Mouse (Mus musculus) olfactory bulb, adult 2 months (tissue): ENCODE measurements around the gene Olfr201.
"Not testable (repeated sequence)": the region's sequence is repeated elsewhere in the genome, so short reads cannot be mapped to it uniquely, and the experiment has no call there.

Source experiments
- CTCF ChIP-seq: fragments of 200-500 bp; IDR thresholded peaks from 2 replicates; pipeline ENCODE4 v1.5.1; 2012; ENCODE audit warnings: low read depth, mild to moderate bottlenecking, low read length, moderate library complexity; ENCODE audit not compliant: insufficient read depth
- POLR2A ChIP-seq: fragments of 200-500 bp; IDR thresholded peaks from 2 replicates; pipeline ENCODE4 v1.6.1; 2012; ENCODE audit warnings: mild to moderate bottlenecking, low read depth, low read length, moderate library complexity; ENCODE audit not compliant: insufficient read depth

DNA sequence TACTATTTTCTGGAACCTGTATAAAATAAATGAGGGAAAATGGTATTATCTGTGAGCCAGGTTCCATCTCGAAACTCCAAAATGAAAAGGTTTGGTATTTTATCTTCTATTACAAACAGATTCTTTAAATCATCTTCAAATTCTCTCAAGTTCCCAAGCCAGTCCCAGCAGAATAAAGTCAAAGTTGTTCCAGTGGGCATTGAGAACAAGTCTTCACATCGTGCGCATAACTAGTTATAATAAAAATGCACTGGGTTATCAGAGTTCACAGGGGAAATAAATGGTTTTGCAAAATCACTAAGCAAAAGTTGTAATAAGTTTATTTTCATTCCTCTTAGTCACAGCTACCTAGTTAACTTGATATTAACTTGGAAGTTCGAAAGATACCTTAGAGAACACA, at the start of gene Olfr201:
- TF ChIP-seq POLR2A, CTCF: not testable (repeated sequence)
